Mouse (Mus musculus): ENCODE results near the gene Pax8. TPM values are rescaled to one million over a fixed set of nuclear protein-coding genes. Genes with fewer than 3 reads are reported as not detected.

Pax8 gene
- polyA plus RNA-seq, 1 experiment from 2014 or later, result 5.4 TPM

- ATAC-seq (ENCODE audit: low FRiP score, low TSS enrichment), result no peak
- no peak for DNase-seq
- Histone ChIP-seq H3K4me3 (replicated peaks; ENCODE audit: low read depth, low read length) (no peak overlapping the region), H3K9ac (replicated peaks; ENCODE audit: low read length) (no peak overlapping the region), H3K36me3 (ENCODE audit: control insufficient read depth, insufficient read depth, low read length) (no peaks in the 10 kb centered on the region), H3K9me3 (ENCODE audit: control insufficient read depth, low read length) (no peaks in the 10 kb centered on the region), H3K27ac (replicated peaks; ENCODE audit: low read depth, low read length) (no peak overlapping the region), H3K4me1 (ENCODE audit: control insufficient read depth, insufficient read depth, low read length) (no peaks in the 10 kb centered on the region), H3K4me2 (ENCODE audit: low read length) (no peak overlapping the region), H3K27me3 (ENCODE audit: control insufficient read depth, insufficient read depth, low read length) (no peaks in the 10 kb centered on the region)
- WGBS, result 78% methylated on average over 9 of the region's 9 CpGs
These were observed 92.8 kb downstream of the Pax8 start for GRCm38 (mm10) chr2:24382456-24383230.

GRCm38 (mm10) chr2:24378747-24379450 is 96.5 kb downstream of the Pax8 start:
- Histone ChIP-seq H3K4me3 (replicated peaks; ENCODE audit: low read depth, low read length) (no peak overlapping the region), H3K4me2 (ENCODE audit: low read length) (no peak overlapping the region), H3K36me3 (ENCODE audit: control insufficient read depth, insufficient read depth, low read length) (no peaks in the 10 kb centered on the region), H3K9me3 (ENCODE audit: control insufficient read depth, low read length) (no peaks in the 10 kb centered on the region), H3K27me3 (ENCODE audit: control insufficient read depth, insufficient read depth, low read length) (no peaks in the 10 kb centered on the region), H3K9ac (replicated peaks; ENCODE audit: low read length) (no peak overlapping the region), H3K4me1 (ENCODE audit: control insufficient read depth, insufficient read depth, low read length) (no peaks in the 10 kb centered on the region), H3K27ac (replicated peaks; ENCODE audit: low read depth, low read length) (no peak overlapping the region)
- ATAC-seq (ENCODE audit: low FRiP score, low TSS enrichment), result no peak
- no peak for DNase-seq
- WGBS, result 83% methylated on average over 5 of the region's 5 CpGs

Other genes with a start within 250 kb of the Pax8 start
- gene Il1f5, start 198.6 kb downstream of the Pax8 start, polyA plus RNA-seq (2014; fragmentation: Nextera tagmentation; extraction: Ambion mirVana), result not detected in 2 replicates
- gene Il1f10, start 184.4 kb downstream of the Pax8 start, polyA plus RNA-seq (2014; fragmentation: Nextera tagmentation; extraction: Ambion mirVana), result not detected in 2 replicates
- gene Il1rn, start 138.7 kb downstream of the Pax8 start, polyA plus RNA-seq (2014; fragmentation: Nextera tagmentation; extraction: Ambion mirVana), result 1.7 TPM in 1 of 2 replicates, not detected in the other
- gene Psd4, start 108.0 kb downstream of the Pax8 start, polyA plus RNA-seq (2014; fragmentation: Nextera tagmentation; extraction: Ambion mirVana), result 0.07 and 0.18 TPM in 2 replicates

Measured in midbrain, embryonic 14.5 days (tissue).